Mouse (Mus musculus) liver, embryonic 14.5 days (tissue): ENCODE measurements around the gene Hoxb2. TPM values are rescaled to one million over a fixed set of nuclear protein-coding genes. Genes with fewer than 3 reads are reported as not detected.

Experiments
- ATAC-seq: fragments of 200-750 bp; cut with Nextera tagmentation; 2 replicates; pipeline ENCODE4 v1.8.0; 2017; ENCODE audit warnings: moderate number of reproducible peaks, mild to moderate bottlenecking, moderate library complexity; ENCODE audit not compliant: insufficient read depth
- DNase-seq, 3 experiments: peaks; one replicate each; pipeline ENCODE4 v3.0.0-alpha.2; 2012 to 2013; ENCODE audit warnings: low read depth in 3 of 3, low spot score in 3 of 3
- H3K27ac ChIP-seq: fragments of 300-500 bp; sonication (generic); 2 replicates; pipeline ENCODE4 v1.5.1; 2014; ENCODE audit warnings: moderate library complexity, mild to moderate bottlenecking, control low read depth, inconsistent platforms
- H3K27me3 ChIP-seq: fragments of 300-500 bp; sonication (generic); 2 replicates; pipeline ENCODE4 v1.6.1; 2014; ENCODE audit warnings: mild to moderate bottlenecking, low read length, moderate library complexity; ENCODE audit not compliant: control insufficient read depth, insufficient read depth
- H3K36me3 ChIP-seq: fragments of 300-500 bp; sonication (generic); replicated peaks from 2 replicates; pipeline ENCODE4 v1.6.1; 2014; ENCODE audit warnings: low read depth; ENCODE audit not compliant: control insufficient read depth, insufficient read depth
- H3K4me1 ChIP-seq, 2 experiments: fragments of 200-500 bp in 1 of 2; fragments of 300-500 bp in 1 of 2; sonication (generic) in 1 of 2; replicated peaks; 2 replicates each; pipeline ENCODE4 v1.6.1; 2012 to 2014; ENCODE audit warnings: antibody characterized with exemption in 1 of 2, inconsistent platforms in 1 of 2, low read length in 1 of 2; ENCODE audit not compliant: control insufficient read depth in 2 of 2, insufficient read depth in 2 of 2
- H3K4me2 ChIP-seq: fragments of 300-500 bp; sonication (generic); 2 replicates; pipeline ENCODE4 v1.6.1; 2014; ENCODE audit warnings: low read depth, mild to moderate bottlenecking, control low read depth, moderate library complexity
- H3K4me3 ChIP-seq, 2 experiments: fragments of 200-500 bp in 1 of 2; fragments of 300-500 bp in 1 of 2; sonication (generic) in 1 of 2; 2 replicates each; pipeline ENCODE4 v1.5.1; 2012 to 2014; ENCODE audit warnings: low read depth in 2 of 2, low read length in 2 of 2, mild to moderate bottlenecking in 2 of 2, control low read depth in 1 of 2, inconsistent platforms in 1 of 2, moderate library complexity in 1 of 2; ENCODE audit not compliant: insufficient read depth in 1 of 2
- H3K9ac ChIP-seq: fragments of 300-500 bp; sonication (generic); replicated peaks from 2 replicates; pipeline ENCODE4 v1.6.1; 2014; ENCODE audit warnings: mild to moderate bottlenecking, control low read depth, moderate library complexity
- H3K9me3 ChIP-seq: fragments of 300-500 bp; sonication (generic); 2 replicates; pipeline ENCODE4 v1.6.1; 2016; ENCODE audit warnings: low read length, mixed read lengths; ENCODE audit not compliant: control insufficient read depth
- CTCF ChIP-seq: IDR thresholded peaks from 2 replicates; pipeline ENCODE4 v1.5.1; 2016; ENCODE audit warnings: antibody characterized with exemption, low read depth, control low read depth
- EP300 ChIP-seq: IDR thresholded peaks from 2 replicates; pipeline ENCODE4 v1.6.1; 2016; ENCODE audit warnings: antibody characterized with exemption, low read depth
- WGBS: fragments of 180-500 bp; shearing (Covaris S2); extraction: QIAGEN DNeasy Blood & Tissue Kit; methylation state at CpG from one replicate; pipeline ENCODE4 v1.1.7; 2014; ENCODE audit not compliant: insufficient replicate concordance; 5-methylcytosine and 5-hydroxymethylcytosine counted together
- polyA plus RNA-seq, 2 experiments: library from polyadenylated mRNA; depleted of rRNA in 1 of 2; stranded (reverse) in 1 of 2; unstranded in 1 of 2; fragments of >200 nt; fragmentation: Nextera tagmentation in 1 of 2; extraction: Ambion mirVana in 1 of 2; gene quantifications; 2 replicates each; pipeline versions ENCODE4 v1.2.1 to v1.2.3; 2012 to 2014

Gene Hoxb2
- polyA plus RNA-seq, 2 experiments, result 0.51 to 1.1 TPM

DNA sequence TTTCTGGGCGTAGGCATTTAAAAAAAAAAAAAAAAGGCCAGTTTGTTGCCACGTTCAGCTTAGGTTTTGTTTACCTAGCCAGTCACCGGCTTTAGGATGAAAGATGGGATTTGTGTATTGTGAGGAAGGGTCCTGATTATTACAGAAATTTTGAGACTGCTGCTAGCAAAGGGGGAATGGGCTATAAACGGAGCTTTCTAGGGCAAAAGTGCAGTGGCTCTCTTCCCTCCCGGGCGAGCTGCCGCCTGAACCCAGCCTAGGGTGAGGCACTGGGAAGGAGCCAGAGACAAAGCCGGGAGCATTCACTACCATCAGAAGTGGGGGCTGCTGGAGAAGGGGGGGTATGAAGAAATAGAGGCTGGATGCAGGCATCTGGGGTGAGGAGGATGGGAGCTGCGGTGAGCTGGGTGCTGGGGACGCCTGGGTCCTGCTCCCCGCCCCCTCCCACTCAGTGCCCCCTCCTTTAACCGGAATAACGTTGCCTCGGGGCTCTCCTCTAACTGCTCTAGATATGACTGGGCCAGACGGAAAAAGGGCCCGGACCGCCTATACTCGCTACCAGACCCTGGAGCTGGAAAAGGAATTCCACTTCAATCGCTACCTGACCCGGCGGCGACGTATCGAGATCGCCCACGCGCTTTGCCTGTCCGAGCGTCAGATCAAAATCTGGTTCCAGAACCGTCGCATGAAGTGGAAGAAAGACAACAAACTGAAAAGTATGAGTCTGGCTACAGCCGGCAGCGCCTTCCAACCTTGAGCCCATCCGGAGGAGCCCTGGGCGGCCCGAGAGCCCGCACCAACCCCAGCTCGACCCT is 45.7 kb upstream of the Hoxb2 start:
- DNase-seq, result no peak
- no peak for ATAC-seq
- Histone ChIP-seq H3K9me3 (no peaks in the 10 kb centered on the region), H3K27ac (no peak overlapping the region), H3K9ac (no peak overlapping the region), H3K27me3 (peaks cover 95% of the 10 kb centered on the region), H3K4me3 (no peak overlapping the region), H3K4me2 (no peak overlapping the region; the same call in 1 of the 2 replicates), H3K36me3 (no peaks in the 10 kb centered on the region), H3K4me1 (no peaks in the 10 kb centered on the region)
- TF ChIP-seq EP300 (no peak), CTCF (no peak)
- WGBS, result 7% methylated on average over 38 of the region's 38 CpGs

DNA sequence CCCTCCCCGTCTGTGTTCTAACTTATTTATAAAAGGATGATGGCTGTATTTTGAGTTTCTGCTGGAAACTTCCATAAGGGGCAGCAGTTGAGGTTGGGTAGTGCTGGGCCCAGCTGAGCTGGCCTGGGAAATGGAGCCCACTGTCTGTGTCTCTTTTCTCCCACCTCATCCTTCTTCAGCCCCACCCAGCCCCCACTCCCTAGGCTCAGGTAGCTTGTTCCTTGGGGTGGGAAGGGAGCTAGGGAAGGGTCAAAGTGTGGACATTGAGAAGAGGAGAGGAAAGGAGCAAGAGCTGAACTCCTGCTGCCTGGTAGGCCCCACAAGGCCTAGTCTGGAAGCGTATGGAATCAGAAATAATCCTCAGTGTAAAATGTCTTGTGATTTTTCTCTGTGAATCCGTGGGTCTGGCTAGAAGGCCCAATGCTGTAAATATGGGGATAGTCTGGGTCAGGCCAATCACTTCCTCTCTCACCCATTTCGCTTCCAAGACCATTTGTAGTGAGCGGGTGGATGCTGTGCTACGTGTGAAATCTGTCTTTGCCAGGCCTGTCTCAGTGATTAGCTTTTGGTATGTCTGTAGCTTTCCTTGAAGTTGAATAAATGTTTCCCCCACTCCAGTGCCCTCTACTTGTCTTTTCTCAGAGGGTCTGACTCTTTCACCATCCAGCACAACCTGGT is 44.7 kb upstream of the Hoxb2 start:
- H3K27ac ChIP-seq, result no peak overlapping the region
- no peaks in the 10 kb centered on the region for H3K36me3 ChIP-seq
- H3K4me3 ChIP-seq, result no peak overlapping the region
- DNase-seq, result no peak
- no peaks in the 10 kb centered on the region for H3K9me3 ChIP-seq
- no peak for TF ChIP-seq CTCF
- no peak for TF ChIP-seq EP300
- 49% methylated on average over 6 of the region's 6 CpGs for WGBS
- H3K9ac ChIP-seq, result no peak overlapping the region
- peaks cover 95% of the 10 kb centered on the region for H3K27me3 ChIP-seq
- no peak overlapping the region for H3K4me2 ChIP-seq
- H3K4me1 ChIP-seq, result no peaks in the 10 kb centered on the region
- no peak for ATAC-seq

DNA sequence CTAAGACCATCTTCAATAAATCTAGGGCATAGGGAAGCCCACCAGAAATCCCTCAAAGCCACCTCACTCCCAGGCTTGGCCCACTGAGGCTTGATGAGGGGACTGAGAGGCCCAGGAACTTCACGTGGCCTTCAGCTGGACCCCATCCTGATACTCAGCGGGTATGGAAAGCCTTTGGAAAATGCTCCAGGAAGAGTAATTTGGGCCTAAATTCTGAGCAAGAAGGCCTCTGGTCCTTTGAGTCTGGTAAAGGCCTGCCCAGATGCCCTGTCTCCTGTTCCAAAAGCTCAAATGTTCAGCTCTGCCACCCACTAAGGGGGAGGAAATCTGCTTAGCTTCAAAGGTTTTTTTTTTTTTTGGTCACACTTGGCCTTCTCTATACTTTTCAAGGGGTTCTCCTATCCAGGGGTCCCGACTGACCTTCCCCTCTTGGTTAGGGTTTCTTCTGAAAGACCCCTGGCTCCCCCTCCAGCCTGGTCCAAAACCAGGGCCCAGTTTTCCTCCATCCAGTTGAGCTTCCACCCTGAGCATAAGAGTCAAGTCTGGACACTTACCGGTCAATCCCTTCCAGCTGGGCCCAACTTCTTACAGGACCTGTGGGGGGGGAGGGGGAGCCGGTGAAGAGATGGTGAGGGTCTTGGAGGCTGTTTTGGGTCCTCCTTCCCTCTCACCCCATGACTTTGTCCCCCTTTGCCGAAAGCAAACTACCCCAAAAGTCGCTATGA is 44.0 kb upstream of the Hoxb2 start:
- H3K36me3 ChIP-seq, result no peaks in the 10 kb centered on the region
- ATAC-seq, result no peak
- H3K4me2 ChIP-seq, result no peak overlapping the region
- 31% methylated on average over 7 of the region's 7 CpGs for WGBS
- no peak overlapping the region for H3K4me3 ChIP-seq
- DNase-seq, result no peak
- H3K9me3 ChIP-seq, result no peaks in the 10 kb centered on the region
- no peaks in the 10 kb centered on the region for H3K4me1 ChIP-seq
- H3K9ac ChIP-seq, result no peak overlapping the region
- no peak overlapping the region for H3K27ac ChIP-seq
- peaks cover 95% of the 10 kb centered on the region for H3K27me3 ChIP-seq
- TF ChIP-seq EP300 (no peak), CTCF (no peak)

DNA sequence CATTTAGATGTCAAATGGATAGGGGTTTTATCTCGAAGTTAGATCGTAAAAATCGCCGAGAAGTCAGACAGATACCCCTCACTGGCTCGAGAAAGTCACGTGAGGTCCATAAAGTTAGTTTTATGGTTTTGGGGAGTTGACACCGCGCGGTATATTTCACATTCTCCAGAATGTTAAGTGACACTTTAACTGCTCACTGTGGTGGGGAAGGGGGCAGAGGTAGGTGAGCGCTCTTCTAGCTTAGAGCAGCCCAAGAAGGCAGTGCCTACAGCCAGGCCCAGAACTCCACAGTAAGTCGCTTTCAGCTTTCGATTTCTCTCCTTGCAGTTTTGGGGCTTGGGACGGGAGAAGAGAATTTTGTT is 43.4 kb upstream of the Hoxb2 start:
- Histone ChIP-seq H3K36me3 (no peaks in the 10 kb centered on the region), H3K9me3 (no peaks in the 10 kb centered on the region), H3K27me3 (peaks cover 95% of the 10 kb centered on the region), H3K27ac (no peak overlapping the region), H3K4me1 (no peaks in the 10 kb centered on the region), H3K4me3 (no peak overlapping the region), H3K9ac (no peak overlapping the region), H3K4me2 (no peak overlapping the region)
- DNase-seq (no peak), ATAC-seq (no peak)
- TF ChIP-seq CTCF (no peak), EP300 (no peak)
- WGBS, result 16% methylated on average over 13 of the region's 13 CpGs

DNA sequence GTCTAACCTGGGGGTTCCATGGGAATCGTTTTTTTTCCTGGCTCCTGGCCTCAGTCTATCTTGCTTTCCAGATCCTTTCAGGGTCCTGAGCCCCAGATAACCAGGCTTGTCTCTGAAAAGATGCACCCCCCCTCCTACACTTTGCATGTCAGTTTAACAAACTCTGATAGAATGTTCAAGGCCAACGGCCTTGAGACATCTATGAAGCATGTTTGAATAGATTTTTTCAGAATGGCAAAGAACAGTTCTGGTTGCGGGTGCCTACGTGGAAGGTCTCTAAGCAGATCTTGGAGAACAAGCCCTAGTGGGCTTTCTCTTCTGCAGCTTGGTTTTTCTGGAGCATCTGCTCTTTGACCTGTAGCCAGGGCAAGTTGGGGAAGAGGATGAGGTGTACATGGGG is 41.6 kb upstream of the Hoxb2 start:
- H3K4me3 ChIP-seq, result no peak overlapping the region
- H3K9ac ChIP-seq, result no peak overlapping the region
- no peak overlapping the region for H3K27ac ChIP-seq

More for the DNA sequence above, 41.6 kb upstream of the Hoxb2 start:
- Histone ChIP-seq H3K27me3 (peaks cover 95% of the 10 kb centered on the region), H3K4me1 (no peaks in the 10 kb centered on the region), H3K36me3 (no peaks in the 10 kb centered on the region), H3K9me3 (no peaks in the 10 kb centered on the region), H3K4me2 (no peak overlapping the region)
- TF ChIP-seq EP300, result no peak
- TF ChIP-seq CTCF, result no peak
- ATAC-seq (no peak), DNase-seq (no peak)
- WGBS, result 44% methylated on average over 4 of the region's 4 CpGs
